ENCODE assay signal across 25 mouse cellular contexts in the genomic region with DNA sequence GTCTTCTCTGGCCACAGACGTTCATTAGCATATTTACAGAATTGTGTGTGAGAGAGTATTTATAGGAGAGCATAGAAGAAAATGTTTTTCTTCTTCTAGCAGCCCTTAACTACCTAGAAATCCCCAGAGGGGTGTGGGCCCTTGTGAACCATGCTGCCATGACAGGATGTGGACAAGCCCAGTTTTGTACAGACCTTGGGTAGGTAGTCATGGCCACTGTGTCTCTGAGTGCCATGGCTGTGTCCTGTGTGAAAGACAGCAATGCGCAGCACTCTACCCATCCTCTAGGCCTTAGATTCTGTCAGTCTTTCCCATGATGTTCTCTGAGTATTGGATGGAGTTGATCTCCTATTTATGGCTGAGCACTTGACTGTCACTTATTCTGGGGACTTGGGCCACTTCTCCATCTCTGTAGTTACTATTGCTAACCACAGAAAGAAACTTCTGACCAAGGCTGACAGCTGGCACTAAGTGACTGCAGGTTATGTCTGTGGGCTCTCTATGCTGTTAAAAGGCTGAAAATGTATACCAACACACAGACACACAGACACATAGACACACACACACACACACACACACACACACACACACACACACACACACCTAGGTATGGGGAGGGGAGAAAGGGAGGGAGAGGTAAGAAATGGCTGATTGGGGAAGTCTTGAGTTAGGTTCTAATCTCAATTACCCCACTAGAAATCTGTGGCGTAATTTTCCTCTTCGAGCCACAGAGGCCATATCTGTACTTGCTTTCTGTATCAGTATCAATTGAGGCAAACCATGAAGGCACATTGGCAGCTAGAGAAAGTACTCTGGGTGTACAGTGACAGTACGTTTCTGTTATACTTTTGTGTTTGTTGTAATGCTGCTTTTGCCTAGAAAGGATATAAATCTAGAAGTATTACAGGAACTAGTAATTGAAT. TPM values are rescaled to one million over a fixed set of nuclear protein-coding genes. Genes with fewer than 3 reads are reported as not detected.
DNase-seq lines count a peak whose midpoint lies in the region; ATAC-seq lines count a peak whose summit lies in the region.
"Had no signal": no experiment of that assay in that cellular context is flagged by ENCODE, and none has a peak within 500 bp of the region (broad histone marks: within the 10 kb centered on the region; RNA-seq: fewer than 3 reads in every experiment).

No protein-coding gene starts in this region.

- no peaks in the 10 kb centered on the region for H3K9me3 ChIP-seq in heart, embryonic 15.5 days (replicated peaks)
- H3K9me3 ChIP-seq: embryonic facial prominence, embryonic 13.5 days; forebrain, embryonic 15.5 days; limb, embryonic 15.5 days; megakaryocyte, embryonic 14.5 days; stomach, embryonic 15.5 days had no signal

- peaks cover 12% of the 10 kb centered on the region for H3K4me1 ChIP-seq in heart, embryonic 15.5 days (replicated peaks)
- H3K4me1 ChIP-seq: forebrain, embryonic 15.5 days; stomach, embryonic 15.5 days had no signal

- WGBS in heart, embryonic 15.5 days: 57% methylated on average over 5 of the region's 5 CpGs

- H3K36me3 ChIP-seq in heart, embryonic 15.5 days: no peaks in the 10 kb centered on the region
- H3K36me3 ChIP-seq: embryonic facial prominence, embryonic 13.5 days; forebrain, embryonic 15.5 days; limb, embryonic 15.5 days; stomach, embryonic 15.5 days had no signal

- H3K4me3 ChIP-seq in heart, embryonic 15.5 days: no peak overlapping the region
- H3K4me3 ChIP-seq: embryonic facial prominence, embryonic 13.5 days; forebrain, embryonic 15.5 days; heart, embryonic 12.5 days; limb, embryonic 15.5 days; megakaryocyte, embryonic 14.5 days; stomach, embryonic 15.5 days had no signal

- ATAC-seq in heart, embryonic 15.5 days (replicated peaks; ENCODE audit: insufficient number of reproducible peaks, insufficient read depth, low FRiP score, low read depth): no peak
- peak; percentile 80 for ATAC-seq in granulocyte monocyte progenitor cell, adult 5-6 weeks (replicated peaks; ENCODE audit: poor library complexity, severe bottlenecking)
- ATAC-seq: forebrain, embryonic 15.5 days; hindbrain, postnatal 0 days; midbrain, embryonic 16.5 days; Patski had no signal

- H3K27ac ChIP-seq in heart, embryonic 15.5 days: 0 out of 2 replicates have a peak overlapping the region, but pooled peaks have one; percentile 0
- H3K27ac ChIP-seq: embryonic facial prominence, embryonic 13.5 days; forebrain, embryonic 15.5 days; hindbrain, postnatal 0 days; limb, embryonic 15.5 days; stomach, embryonic 15.5 days had no signal

- H3K4me2 ChIP-seq in heart, embryonic 15.5 days: no peak overlapping the region
- H3K4me2 ChIP-seq: embryonic facial prominence, embryonic 13.5 days; forebrain, embryonic 15.5 days; heart, embryonic 12.5 days; limb, embryonic 15.5 days; stomach, embryonic 15.5 days had no signal

- H3K9ac ChIP-seq in heart, embryonic 15.5 days: no peak overlapping the region
- H3K9ac ChIP-seq: embryonic facial prominence, embryonic 13.5 days; forebrain, embryonic 15.5 days; heart, embryonic 12.5 days; limb, embryonic 15.5 days; stomach, embryonic 15.5 days had no signal

- H3K27me3 ChIP-seq in heart, embryonic 15.5 days: no peaks in the 10 kb centered on the region
- H3K27me3 ChIP-seq: embryonic facial prominence, embryonic 13.5 days; forebrain, embryonic 15.5 days; heart, embryonic 12.5 days; limb, embryonic 15.5 days; megakaryocyte, embryonic 14.5 days; Patski; stomach, embryonic 15.5 days had no signal

- no peak for DNase-seq in heart, adult 8-10 months (ENCODE audit: low spot score)
- peak; percentile 63 for DNase-seq in CD4-positive, CD25-positive, alpha-beta regulatory T cell, adult 2 months (ENCODE audit: low read depth, low spot score)
- DNase-seq in natural killer cell, adult 2 months (ENCODE audit: low spot score in 2 of 2): peak; percentile 24 to 31
- no peak for DNase-seq in gastrocnemius, postnatal 10 days
- DNase-seq in ovary, postnatal 14 days (ENCODE audit: low spot score): no peak
- no peak for DNase-seq in adipocyte (ENCODE audit: low spot score)
- DNase-seq: adrenal gland, postnatal 25 days; cerebellum, adult 18-20 months; gastrocnemius, postnatal 36 days; kidney, adult 8-10 months; kidney, postnatal 14 days; lung, postnatal 10 days; right cerebral cortex, postnatal 4 days; thymus, adult 18-20 months had no signal

RNA-seq across cellular contexts. Expression of a gene that starts 29.0 kb away (rescaled TPM):
- polyA plus RNA-seq in heart, embryonic 15.5 days (2015; fragmentation: Nextera tagmentation; extraction: Ambion mirVana): 35.9 and 36.3 TPM in 2 replicates
- 100 to 1,000 TPM; 101 to 145 (median 128) TPM for total RNA-seq in heart, adult 8-10 months (2022)
- total RNA-seq in granulocyte monocyte progenitor cell, adult 5-6 weeks (2014; fragmentation: Nextera tagmentation): 14.3 and 27.5 TPM in 2 replicates
- total RNA-seq in granulocyte monocyte progenitor cell, adult 5-6 weeks (2017): 11.0 and 12.8 TPM in 2 replicates
- total RNA-seq in gastrocnemius, postnatal 10 days (2021): 10 to 100 TPM; 15.9 to 17.4 TPM

Comparison
In these comparisons a context has a peak if more than half of its experiments do, and no peak if none do; other contexts are left out.
1. DNase-seq: peak in CD4-positive, CD25-positive, alpha-beta regulatory T cell, adult 2 months (single experiment) and natural killer cell, adult 2 months (2 of 2); none in heart, adult 8-10 months (single experiment), gastrocnemius, postnatal 10 days (single experiment), ovary, postnatal 14 days (single experiment) and adipocyte (single experiment).